Mouse (Mus musculus) gastrocnemius, postnatal 14 days (tissue): ENCODE results near the gene 4930523C07Rik. TPM values are rescaled to one million over a fixed set of nuclear protein-coding genes. Genes with fewer than 3 reads are reported as not detected.

Source experiments
- DNase-seq: peaks from one replicate; pipeline ENCODE4 v3.0.0; 2021; ENCODE audit warnings: mixed read lengths
- intact Hi-C: fragments of 180-260 bp; cut with DNase I; formaldehyde crosslinking; loops from one replicate; pipeline ENCODE4 v1.15.1; 2025; ENCODE audit warnings: low total_unique reads
- long read RNA-seq, 2 experiments: library from polyadenylated mRNA; stranded (forward); transcript quantifications; one replicate each; pipeline ENCODE4 v2.0.0; 2021
- total RNA-seq, 2 experiments: library from RNA; stranded (reverse); gene quantifications; 2 replicates each; pipeline ENCODE4 v1.2.3; 2021

The 4930523C07Rik gene
- 1 to 10 TPM; 7.6 to 9.9 TPM for total RNA-seq
- long read RNA-seq, experiment 1, full-length matches to known transcripts, result 1 of 4 reads
- long read RNA-seq, experiment 1, partial matches to known transcripts, result 0 of 4 reads
- long read RNA-seq, experiment 1, other reads (novel, unspliced or antisense), result 3 of 4 reads
- long read RNA-seq, experiment 2, full-length matches to known transcripts, result 4 of 6 reads
- long read RNA-seq, experiment 2, partial matches to known transcripts, result 0 of 6 reads
- long read RNA-seq, experiment 2, other reads (novel, unspliced or antisense), result 2 of 6 reads

GRCm38 (mm10) chr1:160044237-160045021, at the start of gene 4930523C07Rik:
TSS of gene 4930523C07Rik (plus strand) at chr1:160044382.
- intact Hi-C loops, result no loop called here
- peak; percentile 76 for DNase-seq

GRCm38 (mm10) chr1:159997329-159997728, 46.9 kb upstream of the 4930523C07Rik start:
- intact Hi-C loops, result no loop called here

GRCm38 (mm10) chr1:159998349-159998748, 45.8 kb upstream of the 4930523C07Rik start:
- intact Hi-C loops, result no loop called here
- DNase-seq, result no peak

More at GRCm38 (mm10) chr1:159997329-159997728, 46.9 kb upstream of the 4930523C07Rik start:
- no peak for DNase-seq

- DNase-seq, result no peak
- intact Hi-C loops, result no loop called here
Observed at GRCm38 (mm10) chr1:159999232-159999631, 45.0 kb upstream of the 4930523C07Rik start.

- intact Hi-C loops, result no loop called here
- DNase-seq, result no peak
Observed at GRCm38 (mm10) chr1:160005319-160005718, 38.9 kb upstream of the 4930523C07Rik start.

- DNase-seq, result no peak
- intact Hi-C loops, result no loop called here
Observed at GRCm38 (mm10) chr1:160006919-160007588, 37.1 kb upstream of the 4930523C07Rik start.

- intact Hi-C loops, result no loop called here
- no peak for DNase-seq
Observed at GRCm38 (mm10) chr1:160013042-160013441, 31.1 kb upstream of the 4930523C07Rik start.

GRCm38 (mm10) chr1:160024339-160024980, 19.7 kb upstream of the 4930523C07Rik start:
- intact Hi-C loops, result no loop called here
- no peak for DNase-seq

GRCm38 (mm10) chr1:160025146-160025894, 18.9 kb upstream of the 4930523C07Rik start:
- intact Hi-C loops, result no loop called here

GRCm38 (mm10) chr1:160025895-160026255, 18.3 kb upstream of the 4930523C07Rik start:
- intact Hi-C loops, result no loop called here
- DNase-seq, result no peak

More at GRCm38 (mm10) chr1:160025146-160025894, 18.9 kb upstream of the 4930523C07Rik start:
- DNase-seq, result no peak

GRCm38 (mm10) chr1:160027939-160028338, 16.2 kb upstream of the 4930523C07Rik start:
- DNase-seq, result no peak

GRCm38 (mm10) chr1:160033948-160034598, 10.1 kb upstream of the 4930523C07Rik start:
- no peak for DNase-seq
- intact Hi-C loops, result no loop called here

More at GRCm38 (mm10) chr1:160027939-160028338, 16.2 kb upstream of the 4930523C07Rik start:
- intact Hi-C loops, result no loop called here

- DNase-seq, result no peak
- intact Hi-C loops, result no loop called here
Observed at GRCm38 (mm10) chr1:160035561-160035960, 8.6 kb upstream of the 4930523C07Rik start.

GRCm38 (mm10) chr1:160036996-160037521, 7.1 kb upstream of the 4930523C07Rik start:
- DNase-seq, result peak; percentile 19
- intact Hi-C loops, result no loop called here

- DNase-seq, result no peak
- intact Hi-C loops, result no loop called here
Observed at GRCm38 (mm10) chr1:160039951-160040645, 4.1 kb upstream of the 4930523C07Rik start.

GRCm38 (mm10) chr1:160041264-160041775, 2.9 kb upstream of the 4930523C07Rik start:
- no peak for DNase-seq
- intact Hi-C loops, result no loop called here

- DNase-seq, result no peak
- intact Hi-C loops, result no loop called here
Observed at GRCm38 (mm10) chr1:160042351-160042750, 1.8 kb upstream of the 4930523C07Rik start.
